Mouse (Mus musculus) T-cell, adult 66 days (primary cell): ENCODE measurements around the gene Ugt2b36. TPM values are rescaled to one million over a fixed set of nuclear protein-coding genes. Genes with fewer than 3 reads are reported as not detected.

Experiments used
- total RNA-seq, 2 experiments: library from RNA; stranded (reverse); gene quantifications; 3 replicates in 1 of 2; 4 replicates in 1 of 2; pipeline ENCODE4 v1.2.4; 2023

The Ugt2b36 gene
- total RNA-seq = not detected

GRCm38 (mm10) chr5:87092346-87093027 is at the start of gene Ugt2b36:
Ugt2b36 (minus strand) TSS chr5:87092555.

GRCm38 (mm10) chr5:87140196-87140595 is 47.8 kb upstream of the Ugt2b36 start, which contains the start of gene Ugt2b5:
Ugt2b5 (minus strand) TSS chr5:87140318.

Other genes with a start within 250 kb of the Ugt2b36 start
- not detected for gene Ugt2b34, start 185.6 kb downstream of the Ugt2b36 start, total RNA-seq
- gene Ugt2b1, start 166.0 kb downstream of the Ugt2b36 start, total RNA-seq = not detected
- not detected for gene Ugt2b35, start 91.7 kb downstream of the Ugt2b36 start, total RNA-seq
- not detected for gene Ugt2b5, start 47.8 kb upstream of the Ugt2b36 start, total RNA-seq
- not detected for gene Ugt2b37, start 162.2 kb upstream of the Ugt2b36 start, total RNA-seq
- gene Ugt2a3, start 244.6 kb upstream of the Ugt2b36 start, total RNA-seq = not detected